Mouse (Mus musculus): ENCODE measurements around the gene Tln2.
A peak's percentile ranks its signal among the peaks of the same experiment; 100 is the strongest.

Gene Tln2

DNA sequence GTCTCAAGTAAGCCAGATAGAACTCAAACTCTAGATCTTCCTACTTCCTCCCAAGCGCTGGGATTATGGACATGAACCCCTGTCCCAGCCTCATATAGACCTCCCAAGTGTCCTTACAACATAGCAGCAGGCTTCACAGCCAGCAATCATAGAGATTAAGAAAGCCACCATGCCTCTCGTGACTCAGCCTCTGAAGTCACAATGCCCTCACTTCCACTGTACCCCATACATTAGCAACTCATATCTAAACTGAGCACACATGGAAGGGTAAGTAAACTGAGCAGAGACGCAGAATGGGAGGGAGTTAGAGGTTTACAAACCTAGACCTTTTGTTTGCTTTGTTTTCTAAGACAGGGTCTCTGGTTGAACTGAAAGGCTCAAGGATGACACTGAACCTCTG, 13.7 kb downstream of the Tln2 start:
- no peak for DNase-seq

DNA sequence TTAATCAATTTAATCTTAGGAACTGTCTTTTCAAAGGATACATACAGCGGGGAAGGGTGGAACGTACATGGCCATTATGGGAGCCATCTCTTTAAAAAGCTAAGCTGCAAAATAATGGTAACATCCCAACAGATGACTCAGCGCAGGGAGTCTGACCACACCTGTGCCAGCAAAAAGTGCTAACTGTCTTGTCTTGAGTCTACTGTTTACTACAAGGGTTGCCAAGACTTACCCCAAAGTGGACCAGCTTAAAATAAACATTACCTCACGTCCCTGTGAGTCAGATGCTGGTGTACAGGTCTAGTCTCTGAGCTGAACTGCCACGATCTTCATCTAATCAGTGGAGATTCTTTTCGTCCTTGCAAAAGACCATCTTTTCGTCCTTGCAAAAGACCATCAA, 14.7 kb downstream of the Tln2 start:
- no peak for DNase-seq

DNA sequence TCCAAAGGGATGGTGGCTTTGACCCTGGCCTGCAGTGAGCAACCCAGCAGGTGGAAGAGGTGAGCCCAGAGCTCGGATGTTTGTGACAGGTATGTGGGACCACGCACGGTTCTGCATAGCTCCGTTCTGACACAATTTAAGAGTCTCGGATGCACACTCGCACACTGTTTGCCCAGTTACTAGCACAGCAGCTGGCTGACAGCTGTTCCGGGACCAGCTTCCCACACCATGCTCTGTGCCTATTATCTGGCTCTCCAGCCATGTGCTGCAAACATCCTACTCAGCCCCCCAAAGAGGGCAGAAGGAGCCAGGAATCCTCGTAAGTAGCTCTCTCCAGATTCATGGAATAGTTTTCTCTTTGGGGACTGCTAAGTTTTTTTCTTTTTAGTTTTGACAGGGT, 17.6 kb downstream of the Tln2 start:
- DNase-seq, result no peak

DNA sequence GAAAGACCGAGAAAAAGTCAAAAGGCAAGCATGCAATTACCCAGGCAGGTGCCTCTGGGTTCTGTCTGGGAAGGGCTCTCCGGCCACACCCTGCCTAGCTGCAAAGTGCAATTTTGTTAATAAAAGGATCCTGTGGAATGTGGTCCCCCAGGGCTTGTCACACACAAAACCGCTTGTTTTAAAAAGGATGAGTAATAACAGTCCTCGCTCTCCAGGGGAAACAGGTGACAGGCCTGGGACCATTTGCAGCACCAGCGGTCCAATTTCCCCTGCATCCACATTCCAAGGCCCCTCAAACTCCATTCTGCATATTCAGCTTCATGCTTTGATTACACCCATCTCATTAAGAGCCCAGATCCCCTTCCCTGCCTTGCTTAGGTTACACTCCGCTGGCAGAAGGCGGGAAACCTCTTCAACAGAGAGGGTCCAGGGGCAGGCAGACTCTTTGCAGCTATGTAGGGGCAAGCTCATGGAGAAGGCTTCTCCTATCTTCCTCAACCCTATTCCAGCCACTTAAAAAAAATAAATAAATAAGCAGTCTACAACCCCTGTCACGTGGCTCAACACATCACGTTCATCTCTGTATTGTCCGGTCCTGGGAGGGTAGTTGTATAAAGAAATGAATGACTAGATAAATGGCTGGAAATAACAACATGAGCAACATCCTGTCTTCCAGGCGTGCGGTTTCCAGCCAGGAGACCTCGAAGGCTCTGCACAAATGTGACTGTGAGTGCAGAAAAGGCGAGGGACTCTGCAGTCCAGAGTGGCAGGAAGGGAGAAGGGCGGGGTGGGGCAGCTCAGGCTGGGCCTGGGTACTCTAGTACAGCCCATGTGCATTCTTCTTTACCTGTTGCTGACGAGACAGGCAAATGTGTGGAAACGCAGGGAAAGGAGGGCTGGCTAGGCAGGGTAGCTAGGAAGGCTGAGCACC, 19.5 kb downstream of the Tln2 start:
- DNase-seq, result no peak

DNA sequence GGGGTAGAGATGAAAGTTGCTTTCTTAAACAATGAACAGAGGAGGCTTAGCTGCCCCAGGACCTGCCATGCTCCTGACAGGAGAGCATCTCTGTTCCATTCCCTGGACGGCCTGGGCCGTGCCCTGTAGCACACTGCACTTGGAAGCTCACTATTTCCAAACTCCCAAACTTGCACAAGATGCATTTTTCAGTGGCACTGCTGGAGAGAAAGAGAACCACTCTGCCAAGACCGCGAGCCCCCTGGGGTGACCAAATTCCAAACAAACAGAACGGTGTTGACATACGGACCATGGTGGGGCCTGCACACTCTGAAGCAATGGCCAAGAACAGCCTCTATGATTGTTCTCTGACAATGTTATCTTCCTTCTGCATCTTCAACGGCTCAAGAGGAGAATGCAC, 25.1 kb downstream of the Tln2 start:
- DNase-seq, result no peak

DNA sequence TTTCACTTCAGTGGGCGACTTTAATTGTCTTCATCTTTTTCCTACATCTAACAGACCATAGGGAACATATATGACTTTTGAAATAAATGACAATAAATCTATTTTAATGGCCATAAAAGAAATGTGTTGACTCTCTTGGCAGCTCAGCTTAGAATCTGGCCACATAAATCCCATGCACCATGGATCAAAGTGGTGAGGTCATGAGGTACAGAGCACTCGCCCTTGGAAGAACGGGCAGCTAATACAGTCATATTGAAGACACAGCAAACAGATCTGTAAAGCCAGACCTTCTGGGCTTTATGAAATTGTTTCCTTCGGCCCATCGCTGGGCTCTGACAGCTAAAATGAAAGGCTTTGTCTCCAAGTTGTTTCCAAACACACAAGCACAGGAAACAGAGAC, 26.2 kb downstream of the Tln2 start:
- DNase-seq, result no peak

DNA sequence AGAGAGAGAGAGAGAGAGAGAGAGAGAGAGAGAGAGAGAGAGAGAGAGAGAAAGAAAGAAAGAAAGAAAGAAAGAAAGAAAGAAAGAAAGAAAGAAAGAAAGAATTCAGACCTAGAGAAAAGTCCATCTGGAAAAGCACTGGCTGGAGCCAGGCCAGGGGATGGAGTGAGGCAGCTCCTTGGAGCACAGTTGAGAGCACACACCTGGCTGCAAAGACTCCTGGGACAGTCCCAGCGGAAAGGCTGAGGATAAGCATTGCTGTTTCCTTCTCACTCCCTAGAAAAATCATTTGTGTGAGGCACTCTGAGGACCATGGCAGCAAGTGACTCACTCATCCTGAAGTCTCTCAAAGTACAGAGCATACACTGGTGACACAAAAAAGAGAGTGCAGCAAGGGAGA, 26.9 kb downstream of the Tln2 start:
- no peak for DNase-seq

DNA sequence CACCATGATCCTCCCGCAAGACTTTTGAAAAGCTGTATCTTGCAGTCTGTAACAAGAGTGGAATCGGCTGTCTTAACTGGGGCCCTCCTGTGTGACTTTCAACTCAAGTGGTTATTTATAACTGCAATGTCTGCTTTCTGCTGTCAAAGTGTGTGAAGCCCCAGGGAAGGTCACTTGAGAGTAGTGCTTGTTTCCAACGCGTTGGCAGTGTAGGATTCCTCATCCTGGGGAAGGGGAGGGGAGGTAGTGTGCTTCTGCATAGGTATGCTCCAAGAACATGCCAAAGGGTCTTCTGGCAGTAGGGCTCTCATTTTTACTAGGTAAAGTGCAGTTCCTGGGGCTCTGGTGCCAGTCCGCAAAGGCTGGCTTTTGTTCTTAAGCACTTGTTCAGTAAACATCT, 29.9 kb downstream of the Tln2 start:
- peak; percentile 31 for DNase-seq

DNA sequence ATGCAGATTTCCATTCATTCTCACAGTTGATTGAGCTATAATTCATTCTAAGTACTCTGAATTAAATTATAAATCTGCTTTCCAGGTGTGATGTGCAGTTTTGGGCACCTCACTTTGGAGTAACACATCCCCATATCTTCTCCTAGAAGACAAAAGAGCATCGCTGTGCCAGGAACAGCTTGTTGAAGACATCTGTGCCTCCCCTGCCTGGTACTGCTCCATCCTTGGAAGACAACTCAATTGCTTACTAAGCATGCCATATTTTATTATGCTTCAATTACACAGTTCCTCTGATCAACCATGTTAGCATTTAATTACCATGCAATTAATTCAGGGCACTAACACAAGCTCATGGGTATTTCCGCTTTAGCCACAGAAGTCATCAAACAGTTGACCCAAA, 31.8 kb downstream of the Tln2 start:
- no peak for DNase-seq

DNA sequence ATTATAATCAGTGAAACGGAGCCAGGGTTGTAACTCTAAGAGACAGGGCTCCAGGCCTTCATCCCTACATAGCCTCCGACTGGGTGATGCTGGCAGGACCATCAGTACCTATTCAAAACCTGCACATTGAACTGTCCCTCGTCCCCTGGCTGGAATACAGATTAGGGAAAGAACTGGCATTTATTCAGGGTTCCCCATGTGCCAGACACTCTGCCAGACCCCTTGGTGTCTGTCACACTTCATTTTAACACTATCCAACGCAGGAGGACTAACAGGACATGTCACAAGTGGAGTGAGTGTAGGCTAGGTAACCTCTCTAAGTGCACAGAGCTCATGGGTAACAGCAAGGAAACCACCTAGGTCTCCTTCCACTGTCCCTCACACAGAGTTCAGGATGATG, 37.8 kb downstream of the Tln2 start:
- no peak for DNase-seq

DNA sequence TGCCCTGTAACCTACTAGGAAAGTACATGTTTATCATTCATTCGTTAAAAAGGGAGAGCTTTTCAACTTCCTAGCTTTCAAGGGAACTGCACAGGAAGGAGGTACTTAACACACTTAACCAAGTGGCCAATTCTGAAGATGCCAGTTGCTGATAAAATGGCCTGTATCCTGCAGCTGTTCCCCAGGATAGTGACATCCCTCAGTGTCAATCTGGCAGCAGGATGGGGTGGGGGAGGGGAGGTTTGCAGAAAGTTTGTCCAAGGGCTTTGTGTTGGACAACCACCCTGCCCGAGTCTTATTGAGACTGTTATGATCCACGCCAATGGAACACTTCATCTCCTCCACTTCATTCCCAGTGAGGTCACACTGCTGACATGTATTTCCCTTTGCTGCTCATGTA, 50.0 kb downstream of the Tln2 start:
- DNase-seq, result no peak

DNA sequence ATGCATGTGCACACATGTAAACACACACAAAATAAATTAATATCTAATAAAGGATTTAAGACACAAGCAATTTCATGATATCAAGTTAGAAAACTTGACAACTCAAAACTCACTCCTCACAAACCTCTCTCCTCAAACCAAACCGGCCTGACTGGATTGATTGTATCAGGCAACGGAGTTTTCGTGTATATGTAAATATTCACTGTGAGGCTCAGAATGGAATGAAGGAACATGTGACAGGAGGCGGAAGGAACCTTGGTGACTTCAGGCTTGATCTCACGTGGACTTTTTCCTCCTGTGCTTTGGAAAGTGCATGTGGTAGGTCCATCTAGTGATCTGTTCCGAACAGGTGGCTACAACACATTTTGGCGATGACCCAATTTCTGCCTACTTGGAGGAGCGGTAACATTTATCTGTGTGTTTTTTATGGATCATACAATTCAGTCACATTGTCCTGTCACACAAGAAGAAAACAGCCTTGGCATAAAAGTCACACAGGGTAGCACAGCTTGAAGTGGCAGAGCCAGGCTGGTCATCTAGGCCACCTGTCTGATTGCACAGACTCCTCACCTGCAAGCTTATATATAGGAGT, 54.7 kb downstream of the Tln2 start:
- no peak for DNase-seq

DNA sequence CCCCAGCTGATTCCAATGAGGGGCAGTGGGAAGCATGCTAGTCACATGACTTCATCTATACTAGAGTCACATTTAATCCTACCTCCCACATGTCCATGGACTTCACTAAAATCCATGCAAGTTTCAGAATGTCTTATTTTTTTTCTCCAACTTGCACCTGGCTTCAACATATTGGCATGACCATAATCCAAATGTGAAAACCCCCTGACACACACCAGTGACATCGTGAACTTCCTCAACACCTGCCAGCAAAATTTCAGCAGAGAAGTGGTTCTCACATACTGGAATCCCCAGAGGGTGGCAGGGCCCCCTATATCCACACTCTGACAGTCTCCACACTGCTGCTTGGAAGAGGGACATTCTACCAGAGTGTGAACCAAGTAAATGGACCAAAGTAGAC, 57.7 kb downstream of the Tln2 start:
- no peak for DNase-seq

DNA sequence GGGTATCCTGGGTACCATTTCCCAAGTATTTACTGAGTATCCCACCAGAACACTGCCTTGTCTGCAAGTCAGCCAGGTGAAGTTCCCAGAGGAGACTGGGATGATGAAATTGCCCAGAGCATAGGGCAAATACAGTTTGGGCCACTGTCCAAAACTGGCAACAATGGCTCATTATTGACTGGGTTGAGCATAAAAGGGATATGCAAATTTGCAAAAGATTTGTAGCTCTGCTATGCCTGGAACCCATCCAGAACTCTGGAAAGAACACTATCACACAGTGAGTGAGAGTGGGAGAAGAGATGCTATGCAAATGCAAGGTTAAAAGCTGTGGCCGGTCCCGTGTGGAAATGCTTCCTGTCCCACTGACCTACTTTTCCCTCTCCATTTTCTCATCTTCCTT, 63.1 kb downstream of the Tln2 start:
- DNase-seq, result peak; percentile 87

DNA sequence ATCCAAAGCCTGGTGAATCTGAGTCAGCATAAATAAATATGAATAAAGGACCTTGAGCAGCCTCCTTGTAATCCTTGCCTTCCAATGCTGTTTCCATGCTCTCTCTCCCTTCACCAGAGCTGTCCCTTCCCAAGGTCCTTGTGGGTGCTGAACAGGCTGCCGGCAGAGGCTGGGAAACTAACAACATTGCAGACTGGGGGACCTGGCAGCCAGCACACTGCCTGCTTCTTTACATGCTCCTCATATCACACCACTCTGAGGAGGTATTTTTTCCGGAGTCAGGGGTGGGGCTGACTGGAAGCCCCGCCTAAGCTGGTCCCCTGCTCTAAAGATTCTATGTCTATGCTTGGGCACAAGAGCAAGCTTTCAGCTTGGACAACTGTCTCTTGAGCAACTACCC, 64.2 kb downstream of the Tln2 start:
- no peak for DNase-seq

DNA sequence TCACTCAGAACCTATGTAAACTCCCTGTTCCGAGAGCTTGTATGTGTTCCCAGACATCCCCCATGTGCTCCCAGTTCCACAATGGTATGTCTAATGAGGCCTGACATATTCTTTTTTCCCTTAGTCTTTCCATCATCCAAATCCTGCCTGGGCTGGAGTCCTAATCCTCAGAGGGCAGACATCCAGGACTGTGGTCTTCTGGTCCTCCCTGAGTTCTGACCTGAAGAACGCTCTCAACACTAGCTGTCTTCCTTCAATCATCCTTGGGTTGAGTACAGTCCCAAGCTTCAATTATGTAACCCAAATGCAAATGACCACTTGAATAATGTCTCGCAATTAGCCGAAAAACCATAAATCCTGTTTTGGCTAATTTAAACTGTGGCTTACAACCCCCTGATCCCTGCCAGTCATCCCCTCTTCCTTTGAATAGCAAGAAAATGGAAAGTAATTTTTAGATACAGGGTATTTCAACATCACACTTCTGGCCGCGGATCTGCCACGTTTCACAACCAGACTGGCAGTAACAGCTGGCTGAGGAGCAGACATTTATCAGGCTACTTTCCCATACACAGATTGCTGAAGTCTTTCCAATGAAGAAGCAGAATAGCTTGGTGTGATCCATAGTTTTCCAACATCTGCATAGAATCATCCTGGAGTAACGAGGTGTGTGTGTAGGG, 65.5 kb downstream of the Tln2 start:
- no peak for DNase-seq

DNA sequence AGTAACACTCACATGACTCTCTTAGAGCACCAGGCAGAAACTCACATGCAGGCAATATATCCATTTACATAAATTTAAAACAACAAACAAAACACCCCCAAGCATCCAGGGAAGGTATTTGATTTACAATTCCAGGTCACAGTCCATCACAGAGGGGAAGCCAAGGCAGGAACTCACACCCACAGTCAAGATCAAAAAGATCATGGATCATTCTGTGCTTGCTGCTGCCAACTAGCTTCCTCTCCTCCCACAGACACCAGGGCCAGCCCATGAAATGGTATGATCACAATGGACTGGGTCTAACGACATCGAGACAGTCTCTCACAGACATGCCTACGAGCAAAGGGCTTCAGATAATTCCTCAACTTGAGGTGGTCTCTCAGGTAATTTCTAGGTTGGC, 70.1 kb downstream of the Tln2 start:
- no peak for DNase-seq

DNA sequence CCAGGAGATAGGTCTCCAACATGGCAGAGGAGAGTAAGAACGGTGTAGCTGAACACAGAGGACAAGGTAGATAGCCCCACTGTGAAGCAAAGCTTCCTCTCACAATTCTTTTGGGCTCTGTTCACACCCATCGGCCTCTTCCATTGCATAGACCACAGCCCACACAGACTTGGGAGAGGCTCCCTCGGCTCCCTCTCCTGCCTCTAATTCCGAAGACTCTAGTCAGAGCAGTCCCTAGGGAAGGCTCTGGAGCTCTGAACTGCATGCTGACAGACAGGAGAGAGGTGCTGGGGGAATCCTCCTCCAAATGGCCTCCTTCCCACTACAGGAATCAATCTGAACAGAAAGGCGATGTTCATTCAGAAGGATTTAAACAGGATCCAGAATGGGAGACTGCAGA, 72.9 kb downstream of the Tln2 start:
- no peak for DNase-seq

DNA sequence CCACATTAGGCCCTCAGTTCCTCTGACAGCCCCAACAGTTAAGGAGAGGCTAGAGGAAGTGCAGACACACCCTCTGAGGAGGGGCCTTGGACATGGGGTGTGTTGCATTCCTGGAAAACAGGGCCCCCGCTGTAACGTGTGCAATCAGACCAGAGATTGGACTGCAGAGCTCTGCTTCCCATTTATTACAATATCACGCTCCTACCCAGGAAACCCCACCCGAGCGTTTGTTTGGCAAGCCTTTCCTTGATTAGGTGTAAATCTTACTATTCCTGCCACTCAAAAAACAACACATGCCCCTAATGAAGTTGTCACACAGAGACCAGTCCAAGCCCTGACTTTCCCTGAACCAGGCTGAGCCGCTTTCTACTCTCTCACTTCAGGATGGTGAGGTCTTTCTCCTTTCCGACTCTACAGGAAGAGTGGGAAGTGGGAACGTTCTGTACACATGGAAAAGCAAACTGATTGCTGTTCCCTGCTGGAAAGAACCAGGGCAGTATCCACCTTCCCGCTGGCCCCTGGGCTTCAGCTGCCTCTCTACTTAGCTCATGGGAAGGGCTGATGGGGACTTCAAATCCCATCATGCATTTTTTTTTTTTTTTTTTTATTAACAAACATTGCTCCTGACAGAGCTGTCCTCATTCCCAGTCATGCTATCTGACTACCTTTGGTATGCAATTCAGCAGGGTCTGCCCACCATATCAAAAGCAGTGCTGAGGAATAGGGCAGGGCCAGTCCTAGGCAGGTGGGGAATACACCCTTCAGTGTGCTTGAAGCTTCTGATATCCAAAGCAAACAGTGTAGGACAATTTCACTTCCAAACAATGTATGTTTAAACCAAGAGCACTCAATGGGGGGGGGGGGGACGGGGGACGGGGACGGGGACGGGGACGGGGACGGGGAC, 74.1 kb downstream of the Tln2 start:
- DNase-seq, result no peak

DNA sequence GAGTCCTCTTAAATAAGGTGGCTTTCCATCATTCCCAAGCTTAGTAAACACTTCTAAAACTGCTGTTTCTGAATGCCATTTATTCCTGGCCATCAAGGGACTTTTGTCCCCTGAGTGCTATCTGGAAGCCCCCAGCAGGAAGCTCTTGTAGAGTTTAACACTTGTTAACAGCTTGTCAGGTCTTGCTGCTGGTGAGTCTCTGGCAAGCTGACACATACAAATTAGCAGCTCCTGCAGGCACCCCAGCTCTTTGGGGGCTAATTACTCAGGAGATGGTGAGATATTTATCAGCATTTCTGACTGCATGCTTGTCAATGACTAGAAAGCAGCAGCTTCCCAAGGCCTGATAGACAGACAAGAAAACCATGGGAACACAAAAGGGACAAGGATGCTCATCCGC, 77.2 kb downstream of the Tln2 start:
- DNase-seq, result peak; percentile 10

DNA sequence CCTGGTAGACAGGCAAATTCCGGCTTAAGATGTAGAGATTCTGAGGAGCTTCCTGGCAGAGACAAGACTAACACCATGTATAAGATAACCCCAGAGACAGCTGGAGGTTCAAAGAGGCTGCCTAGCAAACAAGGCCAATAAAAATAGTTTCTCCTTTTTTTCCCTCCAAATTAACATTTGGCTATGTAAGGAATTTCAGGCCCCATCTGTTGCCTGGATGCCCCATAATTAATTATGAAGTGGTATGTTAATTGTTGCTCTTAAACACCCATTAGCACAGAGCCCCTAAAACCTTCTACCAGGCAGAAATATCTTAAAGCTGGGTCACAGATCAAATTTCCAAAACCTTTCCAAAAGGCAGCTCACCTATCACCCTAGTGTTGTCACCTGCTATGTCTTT, 77.7 kb downstream of the Tln2 start:
- DNase-seq, result no peak

DNA sequence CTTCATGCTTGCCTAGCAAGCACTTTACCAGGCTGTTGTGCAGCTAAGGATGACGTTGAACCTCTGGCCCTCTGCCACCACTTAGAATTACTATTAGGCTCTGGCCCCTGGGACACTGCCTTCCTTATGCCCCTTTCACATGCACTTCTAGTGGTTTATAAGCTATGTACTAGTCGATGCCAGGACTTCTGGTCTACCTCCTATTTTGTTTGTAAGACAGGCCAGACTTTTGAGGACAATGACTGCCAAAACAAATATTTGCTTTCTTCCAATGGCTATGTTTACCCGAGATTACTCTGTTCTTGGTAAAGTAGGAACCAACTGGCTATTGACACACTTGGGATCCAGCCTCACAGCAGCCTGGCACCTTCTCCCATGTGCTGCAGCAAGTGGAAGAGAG, 82.1 kb downstream of the Tln2 start:
- DNase-seq, result no peak

DNA sequence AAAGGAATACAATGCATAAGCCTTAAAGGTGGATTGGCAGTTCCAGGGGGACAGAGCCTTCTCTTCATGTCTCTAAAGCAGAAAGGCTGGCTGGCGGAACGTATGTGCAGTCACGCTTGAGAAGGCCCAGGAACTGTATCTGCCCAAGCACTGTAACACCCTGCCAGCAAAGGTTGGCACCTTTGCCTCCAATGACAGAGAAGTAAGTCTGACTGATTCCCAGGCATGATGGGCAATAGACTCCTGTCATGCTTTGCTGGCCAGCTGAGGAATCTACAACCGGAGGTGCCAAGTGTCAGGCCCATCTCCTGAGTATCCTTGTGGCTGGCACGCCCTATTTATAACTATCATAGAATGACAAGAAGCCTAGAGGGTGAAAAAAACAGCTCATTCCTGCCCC, 83.3 kb downstream of the Tln2 start:
- no peak for DNase-seq

Measured in retina, postnatal 1 day (tissue).